Mouse (Mus musculus): ENCODE data around the gene Cmah. TPM values are rescaled to one million over a fixed set of nuclear protein-coding genes. Genes with fewer than 3 reads are reported as not detected.

Gene Cmah
- total RNA-seq, 1 experiment from 2014 or later, result 2.5 TPM

GRCm38 (mm10) chr13:24501179-24501905 is 174.1 kb downstream of the Cmah start:
- peak; percentile 60 for ATAC-seq (replicated peaks; ENCODE audit: low read depth, poor library complexity, severe bottlenecking)

GRCm38 (mm10) chr13:24501919-24502318 is 174.7 kb downstream of the Cmah start:
- no peak for ATAC-seq (replicated peaks; ENCODE audit: low read depth, poor library complexity, severe bottlenecking)

GRCm38 (mm10) chr13:24505812-24506211 is 178.6 kb downstream of the Cmah start:
- ATAC-seq (replicated peaks; ENCODE audit: low read depth, poor library complexity, severe bottlenecking), result no peak

GRCm38 (mm10) chr13:24507156-24507555 is 180.0 kb downstream of the Cmah start:
- ATAC-seq (replicated peaks; ENCODE audit: low read depth, poor library complexity, severe bottlenecking), result no peak

GRCm38 (mm10) chr13:24508917-24509316 is 181.7 kb downstream of the Cmah start:
- ATAC-seq (replicated peaks; ENCODE audit: low read depth, poor library complexity, severe bottlenecking), result 0 out of 2 replicates have a peak, but pooled peaks have one; percentile 6

- peak; percentile 83 for ATAC-seq (replicated peaks; ENCODE audit: low read depth, poor library complexity, severe bottlenecking)
Measured at GRCm38 (mm10) chr13:24511367-24511766, 184.2 kb downstream of the Cmah start.

- no peak for ATAC-seq (replicated peaks; ENCODE audit: low read depth, poor library complexity, severe bottlenecking)
Measured at GRCm38 (mm10) chr13:24511932-24512520, 184.8 kb downstream of the Cmah start.

- ATAC-seq (replicated peaks; ENCODE audit: low read depth, poor library complexity, severe bottlenecking), result no peak
Measured at GRCm38 (mm10) chr13:24513717-24514116, 186.5 kb downstream of the Cmah start.

- peak; percentile 53 for ATAC-seq (replicated peaks; ENCODE audit: low read depth, poor library complexity, severe bottlenecking)
Measured at GRCm38 (mm10) chr13:24515101-24515675, 188.0 kb downstream of the Cmah start.

GRCm38 (mm10) chr13:24517757-24518156 is 190.6 kb downstream of the Cmah start:
- no peak for ATAC-seq (replicated peaks; ENCODE audit: low read depth, poor library complexity, severe bottlenecking)

- no peak for ATAC-seq (replicated peaks; ENCODE audit: low read depth, poor library complexity, severe bottlenecking)
Measured at GRCm38 (mm10) chr13:24518887-24519286, 191.7 kb downstream of the Cmah start.

GRCm38 (mm10) chr13:24519976-24520647 is 192.9 kb downstream of the Cmah start:
- ATAC-seq (replicated peaks; ENCODE audit: low read depth, poor library complexity, severe bottlenecking), result no peak

GRCm38 (mm10) chr13:24520796-24521195 is 193.6 kb downstream of the Cmah start:
- ATAC-seq (replicated peaks; ENCODE audit: low read depth, poor library complexity, severe bottlenecking), result no peak

GRCm38 (mm10) chr13:24521446-24522342 is 194.5 kb downstream of the Cmah start:
- ATAC-seq (replicated peaks; ENCODE audit: low read depth, poor library complexity, severe bottlenecking), result no peak

GRCm38 (mm10) chr13:24522343-24522837 is 195.2 kb downstream of the Cmah start:
- no peak for ATAC-seq (replicated peaks; ENCODE audit: low read depth, poor library complexity, severe bottlenecking)

GRCm38 (mm10) chr13:24523587-24524221 is 196.5 kb downstream of the Cmah start:
- no peak for ATAC-seq (replicated peaks; ENCODE audit: low read depth, poor library complexity, severe bottlenecking)

GRCm38 (mm10) chr13:24524468-24524867 is 197.3 kb downstream of the Cmah start:
- peak; percentile 48; the same call in 1 of the 2 replicates for ATAC-seq (replicated peaks; ENCODE audit: low read depth, poor library complexity, severe bottlenecking)

GRCm38 (mm10) chr13:24525551-24525950 is 198.3 kb downstream of the Cmah start:
- no peak for ATAC-seq (replicated peaks; ENCODE audit: low read depth, poor library complexity, severe bottlenecking)

- no peak for ATAC-seq (replicated peaks; ENCODE audit: low read depth, poor library complexity, severe bottlenecking)
Measured at GRCm38 (mm10) chr13:24526916-24527315, 199.7 kb downstream of the Cmah start.

Data from common myeloid progenitor, adult 5-6 weeks (primary cell).